Mouse (Mus musculus): ENCODE data around the gene Espnl.

Gene Espnl

GRCm38 (mm10) chr1:91373414-91373835, 51.5 kb downstream of the Espnl start:
- in situ Hi-C loops (cut with MboI, MseI) = loop anchor here (10.0 kb wide), 1 partner anchor 1091 kb away; no protein-coding TSS in a partner anchor

GRCm38 (mm10) chr1:91380453-91381090, 58.7 kb downstream of the Espnl start:
- in situ Hi-C loops (cut with MboI, MseI) = no loop called here

GRCm38 (mm10) chr1:91381091-91381471, 59.2 kb downstream of the Espnl start:
- in situ Hi-C loops (cut with MboI, MseI) = no loop called here

GRCm38 (mm10) chr1:91390369-91390768, 68.5 kb downstream of the Espnl start:
- in situ Hi-C loops (cut with MboI, MseI) = no loop called here

GRCm38 (mm10) chr1:91397927-91398259, 76.0 kb downstream of the Espnl start:
- in situ Hi-C loops (cut with MboI, MseI) = no loop called here

Data from regulatory T cell (primary cell).